Mouse (Mus musculus) liver, postnatal 0 days (tissue): ENCODE results near the gene D130043K22Rik.

Experiments
- CTCF ChIP-seq: sonication (generic); IDR thresholded peaks from 2 replicates; pipeline ENCODE4 v1.5.1; 2016; ENCODE audit warnings: antibody characterized with exemption, low read depth
- EP300 ChIP-seq: IDR thresholded peaks from 2 replicates; pipeline ENCODE4 v1.6.1; 2016; ENCODE audit warnings: antibody characterized with exemption, low read depth, mild to moderate bottlenecking

DNA sequence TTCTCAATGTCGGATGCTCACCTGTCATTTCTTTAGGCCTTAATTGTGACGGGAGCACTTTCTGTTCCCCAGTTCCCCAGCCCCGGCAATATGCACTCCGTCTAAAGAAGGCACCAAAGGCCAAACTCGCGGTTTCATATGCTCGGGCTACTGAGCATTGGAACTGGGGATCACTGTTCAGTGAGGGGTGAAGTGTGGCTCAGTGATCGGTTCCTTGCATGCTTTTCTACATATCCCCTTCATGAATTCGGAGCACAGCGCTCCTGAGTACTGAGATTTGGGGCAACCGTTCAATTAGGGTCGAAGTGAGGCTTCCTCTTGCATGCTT lies 92.9 kb downstream of the D130043K22Rik start:
- TF ChIP-seq CTCF (no peak), EP300 (no peak)
